ENCODE assay signal across 14 mouse cellular contexts in the genomic region with DNA sequence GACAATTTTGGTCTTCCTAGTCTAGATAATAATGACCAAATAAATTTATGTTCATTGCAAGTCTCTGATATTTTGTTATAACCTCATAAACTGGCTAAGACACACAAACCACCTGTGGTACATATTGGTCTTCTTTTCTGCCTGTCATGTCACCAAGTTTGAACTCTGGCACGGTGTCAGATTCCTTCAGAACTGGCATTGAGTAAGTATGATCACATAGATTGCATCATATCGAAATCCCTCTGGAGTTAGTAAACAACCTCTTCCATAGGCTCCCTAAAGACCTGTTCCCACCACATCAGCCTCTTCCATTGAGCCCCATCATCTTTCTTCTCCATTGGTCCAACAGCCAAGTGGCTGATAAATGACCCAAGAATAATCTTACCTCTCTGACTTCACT.
"Had no signal": no experiment of that assay in that cellular context is flagged by ENCODE, and none has a peak within 500 bp of the region (broad histone marks: within the 10 kb centered on the region; RNA-seq: fewer than 3 reads in every experiment).

No protein-coding gene starts in this region.

- H3K27ac ChIP-seq: kidney, postnatal 0 days; layer of hippocampus, adult 2 months; liver, embryonic 14.5 days; macrophage; midbrain, embryonic 15.5 days; neural tube, embryonic 13.5 days; stomach, postnatal 0 days had no signal

- H3K27me3 ChIP-seq: megakaryocyte, embryonic 14.5 days; midbrain, embryonic 15.5 days; neural tube, embryonic 13.5 days had no signal

- H3K9ac ChIP-seq: liver, embryonic 14.5 days; midbrain, embryonic 15.5 days; neural tube, embryonic 13.5 days had no signal

- H3K4me3 ChIP-seq: layer of hippocampus, adult 2 months; megakaryocyte, embryonic 14.5 days; midbrain, embryonic 15.5 days; neural tube, embryonic 13.5 days had no signal

- DNase-seq: kidney, adult 9 months; kidney, postnatal 4 days; lung, adult 2 months; lung, postnatal 10 days; retina, postnatal 1 day had no signal

- H3K36me3 ChIP-seq: midbrain, embryonic 15.5 days; neural tube, embryonic 13.5 days had no signal

- H3K4me2 ChIP-seq: midbrain, embryonic 11.5 days; midbrain, embryonic 15.5 days; neural tube, embryonic 13.5 days had no signal

- ATAC-seq: midbrain, embryonic 15.5 days had no signal

- H3K9me3 ChIP-seq: megakaryocyte, embryonic 14.5 days; midbrain, embryonic 15.5 days; neural tube, embryonic 13.5 days had no signal
